ENCODE assay signal across 26 mouse cellular contexts in genomic region chr9:68985046-68985445, GRCm38 (mm10).
"Had no signal": no experiment of that assay in that cellular context is flagged by ENCODE, and none has a peak within 500 bp of the region (broad histone marks: within the 10 kb centered on the region; RNA-seq: fewer than 3 reads in every experiment).

No protein-coding gene starts in this region.

- ATAC-seq: hindbrain, postnatal 0 days; intestine, embryonic 16.5 days had no signal

- H3K4me2 ChIP-seq: heart, embryonic 13.5 days; heart, embryonic 15.5 days; hindbrain, embryonic 13.5 days; hindbrain, embryonic 15.5 days; kidney, embryonic 15.5 days; limb, embryonic 12.5 days; liver, embryonic 11.5 days had no signal

- H3K9me3 ChIP-seq: heart, embryonic 10.5 days; heart, embryonic 13.5 days; heart, embryonic 15.5 days; hindbrain, embryonic 13.5 days; hindbrain, embryonic 15.5 days; kidney, embryonic 15.5 days; limb, embryonic 10.5 days; limb, embryonic 12.5 days had no signal

- H3K27me3 ChIP-seq: heart, embryonic 13.5 days; heart, embryonic 15.5 days; hindbrain, embryonic 15.5 days; kidney, embryonic 15.5 days; limb, embryonic 12.5 days had no signal

- H3K4me1 ChIP-seq: heart, embryonic 15.5 days; hindbrain, embryonic 15.5 days had no signal

- H3K27ac ChIP-seq: gastrocnemius, adult 2 months; heart, embryonic 10.5 days; heart, embryonic 13.5 days; heart, embryonic 15.5 days; hindbrain, embryonic 13.5 days; hindbrain, embryonic 15.5 days; hindbrain, postnatal 0 days; kidney, embryonic 15.5 days; kidney, postnatal 0 days; left cerebral cortex, adult 2 months; limb, embryonic 10.5 days had no signal

- H3K36me3 ChIP-seq: heart, embryonic 10.5 days; heart, embryonic 13.5 days; heart, embryonic 15.5 days; hindbrain, embryonic 13.5 days; hindbrain, embryonic 15.5 days; kidney, embryonic 15.5 days; limb, embryonic 10.5 days; limb, embryonic 12.5 days had no signal

- H3K9ac ChIP-seq: heart, embryonic 13.5 days; heart, embryonic 15.5 days; hindbrain, embryonic 13.5 days; hindbrain, embryonic 15.5 days; kidney, embryonic 15.5 days; limb, embryonic 12.5 days had no signal

- DNase-seq: gastrocnemius, adult 2 months; gastrocnemius, postnatal 10 days; gastrocnemius, postnatal 25 days; heart, adult 18-20 months; heart, postnatal 14 days; heart, postnatal 36 days; kidney, adult 11 months; kidney, adult 2 months; kidney, adult 9 months; kidney, postnatal 14 days; kidney, postnatal 36 days; layer of hippocampus, adult 9-11 months; liver had no signal

- H3K4me3 ChIP-seq: gastrocnemius, adult 2 months; heart, embryonic 10.5 days; heart, embryonic 13.5 days; heart, embryonic 15.5 days; hindbrain, embryonic 13.5 days; hindbrain, embryonic 15.5 days; kidney, embryonic 15.5 days; left cerebral cortex, adult 2 months; limb, embryonic 10.5 days; limb, embryonic 12.5 days had no signal
